Mouse (Mus musculus): Measurements from ENCODE around the gene Ftl1. TPM values are rescaled to one million over a fixed set of nuclear protein-coding genes. Genes with fewer than 3 reads are reported as not detected.
A peak's percentile ranks its signal among the peaks of the same experiment; 100 is the strongest.
"Not testable (repeated sequence)": the region's sequence is repeated elsewhere in the genome, so short reads cannot be mapped to it uniquely, and the experiment has no call there.

Ftl1 gene
- polyA plus RNA-seq (2014; fragmentation: Nextera tagmentation; extraction: Ambion mirVana) = 5,748 and 5,943 TPM in 2 replicates

- Histone ChIP-seq H3K4me3 (ENCODE audit: low read depth, low read length) (peak within 1 kb of the TSS; percentile 84), H3K4me2 (replicated peaks; ENCODE audit: low read depth, low read length) (peak within 1 kb of the TSS; percentile 64), H3K27ac (ENCODE audit: low read depth, low read length) (peak within 1 kb of the TSS; percentile 84), H3K4me1 (replicated peaks; ENCODE audit: control insufficient read depth, insufficient read depth, low read length) (peaks cover 16% of the 10 kb centered on the region), H3K9ac (ENCODE audit: low read depth, low read length) (peak within 1 kb of the TSS; percentile 92)
- H3K36me3 ChIP-seq (ENCODE audit: control insufficient read depth, insufficient read depth, low read length); H3K27me3 ChIP-seq (ENCODE audit: control insufficient read depth, insufficient read depth, low read length); H3K9me3 ChIP-seq (ENCODE audit: control insufficient read depth, low read length): not testable (repeated sequence)
- under 1% methylated on average over 26 of the region's 37 CpGs for WGBS
- DNase-seq (ENCODE audit: low spot score) (peak; percentile 98), ATAC-seq (ENCODE audit: low FRiP score) (peak; percentile 96)
Measured at GRCm38 (mm10) chr7:45459564-45460140, at the start of gene Ftl1. Ftl1 (minus strand) TSS chr7:45459884.

- Histone ChIP-seq H3K36me3 (ENCODE audit: control insufficient read depth, insufficient read depth, low read length) (no peaks in the 10 kb centered on the region), H3K4me3 (ENCODE audit: low read depth, low read length) (peak overlapping the region; percentile 67), H3K9ac (ENCODE audit: low read depth, low read length) (peak overlapping the region; percentile 83), H3K27ac (ENCODE audit: low read depth, low read length) (no peak overlapping the region), H3K27me3 (ENCODE audit: control insufficient read depth, insufficient read depth, low read length) (no peaks in the 10 kb centered on the region), H3K4me1 (replicated peaks; ENCODE audit: control insufficient read depth, insufficient read depth, low read length) (peaks cover 4% of the 10 kb centered on the region), H3K9me3 (ENCODE audit: control insufficient read depth, low read length) (no peaks in the 10 kb centered on the region), H3K4me2 (replicated peaks; ENCODE audit: low read depth, low read length) (peak overlapping the region; percentile 78)
- ATAC-seq (ENCODE audit: low FRiP score) (0 out of 2 replicates have a peak, but pooled peaks have one; percentile 4), DNase-seq (ENCODE audit: low spot score) (no peak)
- WGBS = 48% methylated on average over 19 of the region's 19 CpGs
Measured at GRCm38 (mm10) chr7:45509181-45509882, 49.6 kb upstream of the Ftl1 start.

GRCm38 (mm10) chr7:45508561-45508960 lies 48.9 kb upstream of the Ftl1 start:
- Histone ChIP-seq H3K4me3 (ENCODE audit: low read depth, low read length) (no peak overlapping the region), H3K4me1 (replicated peaks; ENCODE audit: control insufficient read depth, insufficient read depth, low read length) (peaks cover 4% of the 10 kb centered on the region), H3K9me3 (ENCODE audit: control insufficient read depth, low read length) (no peaks in the 10 kb centered on the region), H3K4me2 (replicated peaks; ENCODE audit: low read depth, low read length) (no peak overlapping the region), H3K27me3 (ENCODE audit: control insufficient read depth, insufficient read depth, low read length) (no peaks in the 10 kb centered on the region), H3K9ac (ENCODE audit: low read depth, low read length) (no peak overlapping the region), H3K27ac (ENCODE audit: low read depth, low read length) (no peak overlapping the region), H3K36me3 (ENCODE audit: control insufficient read depth, insufficient read depth, low read length) (no peaks in the 10 kb centered on the region)
- ATAC-seq (ENCODE audit: low FRiP score) (no peak), DNase-seq (ENCODE audit: low spot score) (no peak)
- 90% methylated on average over 6 of the region's 6 CpGs for WGBS

- H3K9ac ChIP-seq (ENCODE audit: low read depth, low read length) = no peak overlapping the region
- peaks cover 4% of the 10 kb centered on the region for H3K4me1 ChIP-seq (replicated peaks; ENCODE audit: control insufficient read depth, insufficient read depth, low read length)
- no peaks in the 10 kb centered on the region for H3K9me3 ChIP-seq (ENCODE audit: control insufficient read depth, low read length)
- 87% methylated on average over 6 of the region's 6 CpGs for WGBS
- no peak overlapping the region for H3K4me3 ChIP-seq (ENCODE audit: low read depth, low read length)
- no peaks in the 10 kb centered on the region for H3K36me3 ChIP-seq (ENCODE audit: control insufficient read depth, insufficient read depth, low read length)
- H3K27ac ChIP-seq (ENCODE audit: low read depth, low read length) = no peak overlapping the region
- DNase-seq (ENCODE audit: low spot score) = no peak
- no peaks in the 10 kb centered on the region for H3K27me3 ChIP-seq (ENCODE audit: control insufficient read depth, insufficient read depth, low read length)
- H3K4me2 ChIP-seq (replicated peaks; ENCODE audit: low read depth, low read length) = no peak overlapping the region
- no peak for ATAC-seq (ENCODE audit: low FRiP score)
Measured at GRCm38 (mm10) chr7:45507583-45507982, 47.9 kb upstream of the Ftl1 start.

GRCm38 (mm10) chr7:45498427-45498826 lies 38.7 kb upstream of the Ftl1 start:
- no peaks in the 10 kb centered on the region for H3K4me1 ChIP-seq (replicated peaks; ENCODE audit: control insufficient read depth, insufficient read depth, low read length)
- DNase-seq (ENCODE audit: low spot score) = no peak
- no peak for ATAC-seq (ENCODE audit: low FRiP score)
- no peaks in the 10 kb centered on the region for H3K9me3 ChIP-seq (ENCODE audit: control insufficient read depth, low read length)
- H3K27ac ChIP-seq (ENCODE audit: low read depth, low read length) = no peak overlapping the region
- 100% methylated on average over 6 of the region's 6 CpGs for WGBS
- no peak overlapping the region for H3K9ac ChIP-seq (ENCODE audit: low read depth, low read length)
- no peaks in the 10 kb centered on the region for H3K27me3 ChIP-seq (ENCODE audit: control insufficient read depth, insufficient read depth, low read length)
- no peak overlapping the region for H3K4me3 ChIP-seq (ENCODE audit: low read depth, low read length)
- 0 out of 2 replicates have a peak, but pooled peaks cover under 1% of the 10 kb centered on the region for H3K36me3 ChIP-seq (ENCODE audit: control insufficient read depth, insufficient read depth, low read length)
- H3K4me2 ChIP-seq (replicated peaks; ENCODE audit: low read depth, low read length) = no peak overlapping the region

- ATAC-seq (ENCODE audit: low FRiP score) (no peak), DNase-seq (ENCODE audit: low spot score) (no peak)
- WGBS = 81% methylated on average over 9 of the region's 9 CpGs
- no peak overlapping the region for H3K4me2 ChIP-seq (replicated peaks; ENCODE audit: low read depth, low read length)
- H3K27me3 ChIP-seq (ENCODE audit: control insufficient read depth, insufficient read depth, low read length) = no peaks in the 10 kb centered on the region
- no peaks in the 10 kb centered on the region for H3K4me1 ChIP-seq (replicated peaks; ENCODE audit: control insufficient read depth, insufficient read depth, low read length)
- no peak overlapping the region for H3K4me3 ChIP-seq (ENCODE audit: low read depth, low read length)
- no peak overlapping the region for H3K9ac ChIP-seq (ENCODE audit: low read depth, low read length)
- no peaks in the 10 kb centered on the region for H3K9me3 ChIP-seq (ENCODE audit: control insufficient read depth, low read length)
- no peak overlapping the region for H3K27ac ChIP-seq (ENCODE audit: low read depth, low read length)
- H3K36me3 ChIP-seq (ENCODE audit: control insufficient read depth, insufficient read depth, low read length) = 0 out of 2 replicates have a peak, but pooled peaks cover 3% of the 10 kb centered on the region
Measured at GRCm38 (mm10) chr7:45494548-45494947, 34.9 kb upstream of the Ftl1 start.

- Histone ChIP-seq H3K36me3 (ENCODE audit: control insufficient read depth, insufficient read depth, low read length) (0 out of 2 replicates have a peak, but pooled peaks cover 3% of the 10 kb centered on the region), H3K9ac (ENCODE audit: low read depth, low read length) (no peak overlapping the region), H3K27ac (ENCODE audit: low read depth, low read length) (no peak overlapping the region), H3K4me1 (replicated peaks; ENCODE audit: control insufficient read depth, insufficient read depth, low read length) (no peaks in the 10 kb centered on the region), H3K9me3 (ENCODE audit: control insufficient read depth, low read length) (no peaks in the 10 kb centered on the region), H3K27me3 (ENCODE audit: control insufficient read depth, insufficient read depth, low read length) (no peaks in the 10 kb centered on the region), H3K4me2 (replicated peaks; ENCODE audit: low read depth, low read length) (no peak overlapping the region), H3K4me3 (ENCODE audit: low read depth, low read length) (no peak overlapping the region)
- no peak for DNase-seq (ENCODE audit: low spot score)
- no peak for ATAC-seq (ENCODE audit: low FRiP score)
- WGBS = 92% methylated on average over 5 of the region's 5 CpGs
Measured at GRCm38 (mm10) chr7:45492951-45493350, 33.3 kb upstream of the Ftl1 start.

- no peaks in the 10 kb centered on the region for H3K9me3 ChIP-seq (ENCODE audit: control insufficient read depth, low read length)
Measured at GRCm38 (mm10) chr7:45492225-45492844, 32.7 kb upstream of the Ftl1 start.

More at GRCm38 (mm10) chr7:45492225-45492844, 32.7 kb upstream of the Ftl1 start:
- 96% methylated on average over 8 of the region's 8 CpGs for WGBS
- no peak for ATAC-seq (ENCODE audit: low FRiP score)
- no peaks in the 10 kb centered on the region for H3K4me1 ChIP-seq (replicated peaks; ENCODE audit: control insufficient read depth, insufficient read depth, low read length)
- no peak overlapping the region for H3K4me3 ChIP-seq (ENCODE audit: low read depth, low read length)
- no peak for DNase-seq (ENCODE audit: low spot score)
- H3K4me2 ChIP-seq (replicated peaks; ENCODE audit: low read depth, low read length) = no peak overlapping the region
- no peak overlapping the region for H3K27ac ChIP-seq (ENCODE audit: low read depth, low read length)
- H3K27me3 ChIP-seq (ENCODE audit: control insufficient read depth, insufficient read depth, low read length) = no peaks in the 10 kb centered on the region
- no peak overlapping the region for H3K9ac ChIP-seq (ENCODE audit: low read depth, low read length)
- 0 out of 2 replicates have a peak, but pooled peaks cover 3% of the 10 kb centered on the region for H3K36me3 ChIP-seq (ENCODE audit: control insufficient read depth, insufficient read depth, low read length)

Measured in hindbrain, embryonic 11.5 days (tissue).